Mouse (Mus musculus) liver, embryonic 12.5 days (tissue): ENCODE measurements at regions not wholly inside any gene's neighbourhood (a gene's known extent, or its start where the extent isn't known, plus 50 kb on each side); places are given as distances from the start of the nearest gene placed in this dataset.

ENCODE experiments used
- ATAC-seq: fragments of 200-750 bp; cut with Nextera tagmentation; 2 replicates; pipeline ENCODE4 v1.8.0; 2017; ENCODE audit warnings: moderate number of reproducible peaks, mild to moderate bottlenecking, moderate library complexity
- H3K27ac ChIP-seq: fragments of 300-500 bp; sonication (generic); 2 replicates; pipeline ENCODE4 v1.5.1; 2016; ENCODE audit warnings: mild to moderate bottlenecking
- H3K27me3 ChIP-seq: fragments of 300-500 bp; sonication (generic); replicated peaks from 2 replicates; pipeline ENCODE4 v1.6.1; 2016; ENCODE audit warnings: mild to moderate bottlenecking, moderate library complexity
- H3K36me3 ChIP-seq: fragments of 300-500 bp; sonication (generic); 2 replicates; pipeline ENCODE4 v1.6.1; 2016; ENCODE audit warnings: mild to moderate bottlenecking, moderate library complexity
- H3K4me1 ChIP-seq: fragments of 300-500 bp; sonication (generic); 2 replicates; pipeline ENCODE4 v1.6.1; 2016
- H3K4me2 ChIP-seq: fragments of 300-500 bp; sonication (generic); 2 replicates; pipeline ENCODE4 v1.6.1; 2016; ENCODE audit warnings: mild to moderate bottlenecking, moderate library complexity
- H3K4me3 ChIP-seq: fragments of 300-500 bp; sonication (generic); 2 replicates; pipeline ENCODE4 v1.5.1; 2016; ENCODE audit warnings: mild to moderate bottlenecking, moderate library complexity
- H3K9ac ChIP-seq: fragments of 300-500 bp; sonication (generic); 2 replicates; pipeline ENCODE4 v1.6.1; 2016; ENCODE audit warnings: mild to moderate bottlenecking, moderate library complexity
- H3K9me3 ChIP-seq: fragments of 300-500 bp; sonication (generic); replicated peaks from 2 replicates; pipeline ENCODE4 v1.6.1; 2016; ENCODE audit warnings: mild to moderate bottlenecking, moderate library complexity
- WGBS: fragments of 180-500 bp; shearing (Covaris S2); methylation state at CpG from one replicate; pipeline ENCODE4 v1.1.7; 2016; ENCODE audit not compliant: insufficient replicate concordance; 5-methylcytosine and 5-hydroxymethylcytosine counted together

DNA sequence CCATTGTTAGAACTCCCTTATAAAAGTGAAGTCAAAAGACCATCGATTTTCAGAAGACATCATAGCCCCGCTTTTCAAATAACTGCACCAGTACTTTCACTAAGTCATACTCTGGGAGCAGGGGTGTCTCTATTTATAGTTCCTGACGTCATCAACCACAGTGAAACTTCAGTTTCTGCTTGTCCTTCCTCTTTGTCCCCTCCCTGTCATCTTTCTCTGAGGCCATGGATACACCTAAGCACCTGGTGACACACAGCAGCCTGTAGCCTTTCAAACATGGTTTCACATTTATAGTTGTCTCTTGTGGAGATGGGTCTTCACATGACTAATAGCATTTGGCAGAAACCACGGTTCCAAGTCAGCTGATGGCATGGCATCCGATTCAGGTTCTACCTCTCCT, 277.2 kb downstream of the 4933412E24Rik start:
- H3K27ac ChIP-seq = no peak overlapping the region
- H3K4me1 ChIP-seq = no peaks in the 10 kb centered on the region
- H3K4me3 ChIP-seq = no peak overlapping the region
- 31% methylated on average over 5 of the region's 5 CpGs for WGBS
- H3K4me2 ChIP-seq = no peak overlapping the region
- no peak for ATAC-seq
- H3K9me3 ChIP-seq = no peaks in the 10 kb centered on the region
- H3K27me3 ChIP-seq = no peaks in the 10 kb centered on the region
- no peak overlapping the region for H3K9ac ChIP-seq
- no peaks in the 10 kb centered on the region for H3K36me3 ChIP-seq

DNA sequence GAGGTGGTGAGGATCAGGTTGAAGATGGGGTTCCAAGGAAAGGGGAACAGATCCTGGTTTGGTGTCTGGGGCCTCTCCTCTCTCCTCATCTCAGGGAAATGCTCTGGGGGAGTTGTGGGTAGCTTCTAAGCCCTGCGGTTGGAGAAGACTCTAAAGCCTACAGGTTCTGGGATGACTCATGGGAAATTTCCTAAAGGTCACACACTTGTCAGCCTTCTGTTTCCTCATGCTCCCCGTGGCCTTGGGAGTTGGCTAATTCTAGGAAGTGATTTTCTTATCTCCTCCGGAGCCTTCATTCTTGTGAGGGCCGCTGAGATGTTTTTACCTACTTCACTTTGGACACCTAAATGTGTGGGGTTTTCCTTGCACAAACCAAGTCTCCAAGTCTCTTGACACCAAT, 279.2 kb downstream of the 4933412E24Rik start:
- no peaks in the 10 kb centered on the region for H3K36me3 ChIP-seq
- H3K4me2 ChIP-seq = no peak overlapping the region
- H3K9ac ChIP-seq = no peak overlapping the region
- H3K9me3 ChIP-seq = no peaks in the 10 kb centered on the region
- no peak overlapping the region for H3K27ac ChIP-seq
- H3K27me3 ChIP-seq = no peaks in the 10 kb centered on the region
- no peak overlapping the region for H3K4me3 ChIP-seq
- H3K4me1 ChIP-seq = no peaks in the 10 kb centered on the region
- no peak for ATAC-seq
- 43% methylated on average over 4 of the region's 4 CpGs for WGBS

DNA sequence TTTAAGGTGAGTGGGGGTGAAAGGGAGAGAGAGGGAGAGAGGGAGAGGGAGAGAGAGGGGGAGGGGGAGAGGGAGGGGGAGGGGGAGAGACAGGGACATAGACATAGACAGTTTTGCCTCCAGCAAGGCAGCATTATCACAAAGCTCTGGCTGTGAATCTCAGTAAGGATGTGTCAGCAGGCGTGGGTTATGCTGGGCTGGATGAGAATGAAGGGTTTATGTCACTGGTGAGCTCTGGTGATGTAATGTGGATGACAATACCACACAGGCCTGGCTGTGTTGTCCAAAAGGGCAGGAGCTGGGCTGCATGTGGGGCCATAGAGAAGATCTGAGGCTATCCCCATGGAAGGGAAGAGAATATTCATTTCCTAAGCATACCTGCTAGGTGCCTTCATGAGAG, 282.0 kb downstream of the 4933412E24Rik start:
- Histone ChIP-seq H3K9me3 (no peaks in the 10 kb centered on the region), H3K4me1 (peaks cover 5% of the 10 kb centered on the region; the same call in 1 of the 2 replicates), H3K4me3 (no peak overlapping the region), H3K27ac (no peak overlapping the region), H3K27me3 (no peaks in the 10 kb centered on the region), H3K36me3 (no peaks in the 10 kb centered on the region), H3K9ac (no peak overlapping the region), H3K4me2 (no peak overlapping the region)
- 34% methylated on average over 1 of the region's 1 CpGs for WGBS
- no peak for ATAC-seq

DNA sequence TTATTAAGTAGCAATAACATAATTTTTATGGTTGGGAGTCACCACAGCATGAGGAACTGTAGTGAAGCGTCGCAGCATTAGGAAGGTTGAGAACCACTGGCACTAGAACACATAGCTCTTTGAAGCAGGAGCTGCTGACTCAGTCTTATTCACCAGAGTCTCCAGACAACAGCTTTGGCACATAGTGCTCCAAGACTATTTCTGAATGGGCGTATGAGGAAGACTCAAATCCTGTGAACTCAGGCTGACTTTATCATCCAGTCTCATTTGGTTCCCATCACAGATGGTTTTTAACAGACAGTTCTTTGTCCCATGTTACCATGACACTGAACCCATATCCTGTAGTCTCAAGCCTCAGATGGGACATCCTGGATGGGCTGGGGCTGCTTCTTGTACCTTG, 282.5 kb downstream of the 4933412E24Rik start:
- Histone ChIP-seq H3K36me3 (no peaks in the 10 kb centered on the region), H3K9ac (no peak overlapping the region), H3K4me2 (no peak overlapping the region), H3K27ac (no peak overlapping the region), H3K9me3 (no peaks in the 10 kb centered on the region), H3K4me1 (peaks cover 10% of the 10 kb centered on the region; the same call in 1 of the 2 replicates), H3K27me3 (no peaks in the 10 kb centered on the region), H3K4me3 (no peak overlapping the region)
- no peak for ATAC-seq
- WGBS = 85% methylated on average over 3 of the region's 3 CpGs

DNA sequence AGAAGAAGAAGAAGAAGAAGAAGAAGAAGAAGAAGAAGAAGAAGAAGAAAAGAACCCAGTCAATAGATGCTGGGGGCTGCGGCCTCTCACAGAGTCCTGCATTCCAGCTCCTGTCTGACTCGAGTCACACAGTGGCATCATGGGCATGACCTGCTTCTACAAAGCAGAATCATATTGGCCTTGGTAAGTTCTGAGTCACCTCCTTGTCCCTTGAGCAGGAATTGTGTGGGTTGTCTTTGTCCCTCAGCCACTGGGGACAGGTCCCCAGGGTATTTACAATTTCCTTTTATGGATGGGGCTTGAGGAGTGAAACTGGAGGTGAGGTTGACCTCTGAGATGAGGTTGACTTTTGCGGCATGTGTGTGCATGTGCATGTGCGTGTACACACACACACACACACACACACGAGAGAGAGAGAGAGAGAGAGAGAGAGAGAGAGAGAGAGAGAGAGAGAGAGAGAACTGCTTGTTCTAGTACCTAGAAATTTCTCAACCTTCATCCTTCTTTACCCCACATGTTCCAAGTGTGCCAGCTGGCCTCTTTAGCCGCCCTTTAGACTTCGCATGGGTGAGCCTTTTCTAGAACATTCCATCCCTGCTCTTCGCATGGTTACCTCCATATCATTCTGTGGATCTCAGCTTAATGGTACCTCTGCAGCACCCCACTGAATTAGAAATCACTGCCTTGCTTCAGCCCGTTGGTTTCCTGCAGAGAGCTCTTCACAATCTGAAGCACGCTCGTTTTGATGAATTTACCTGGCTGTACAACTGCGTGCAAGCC, 283.2 kb downstream of the 4933412E24Rik start:
- no peak for ATAC-seq

DNA sequence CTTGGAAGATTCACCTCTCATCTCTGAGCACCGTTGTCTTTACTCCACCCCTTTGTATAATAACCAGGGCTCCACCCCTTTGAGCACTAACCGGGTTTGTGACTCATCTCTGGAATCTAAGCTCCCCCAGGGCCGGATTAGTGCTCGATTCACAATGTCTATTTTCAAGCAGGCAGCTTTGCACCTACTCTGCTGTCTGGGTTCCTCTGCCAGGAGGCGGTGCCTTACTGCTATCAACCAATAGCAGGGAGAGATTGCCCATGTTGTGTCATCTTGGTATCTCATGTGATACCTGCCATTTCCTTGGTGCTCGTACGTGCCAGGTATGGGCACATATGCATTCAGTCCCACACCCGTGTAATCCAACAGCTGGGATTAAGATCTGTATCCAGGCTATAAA, 285.3 kb downstream of the 4933412E24Rik start:
- no peak overlapping the region for H3K4me2 ChIP-seq
- H3K9me3 ChIP-seq = no peaks in the 10 kb centered on the region
- H3K4me3 ChIP-seq = no peak overlapping the region
- no peaks in the 10 kb centered on the region for H3K36me3 ChIP-seq
- peaks cover 25% of the 10 kb centered on the region for H3K4me1 ChIP-seq
- no peaks in the 10 kb centered on the region for H3K27me3 ChIP-seq
- whole genome bisulfite sequencing = 69% methylated on average over 8 of the region's 8 CpGs
- no peak overlapping the region for H3K27ac ChIP-seq
- ATAC-seq = no peak
- H3K9ac ChIP-seq = no peak overlapping the region

More for the DNA sequence above, 283.2 kb downstream of the 4933412E24Rik start:
- Histone ChIP-seq H3K27ac (no peak overlapping the region), H3K9me3 (no peaks in the 10 kb centered on the region), H3K4me3 (no peak overlapping the region), H3K4me2 (no peak overlapping the region), H3K27me3 (no peaks in the 10 kb centered on the region), H3K36me3 (no peaks in the 10 kb centered on the region), H3K9ac (no peak overlapping the region), H3K4me1 (peaks cover 17% of the 10 kb centered on the region)
- WGBS = 60% methylated on average over 11 of the region's 12 CpGs

DNA sequence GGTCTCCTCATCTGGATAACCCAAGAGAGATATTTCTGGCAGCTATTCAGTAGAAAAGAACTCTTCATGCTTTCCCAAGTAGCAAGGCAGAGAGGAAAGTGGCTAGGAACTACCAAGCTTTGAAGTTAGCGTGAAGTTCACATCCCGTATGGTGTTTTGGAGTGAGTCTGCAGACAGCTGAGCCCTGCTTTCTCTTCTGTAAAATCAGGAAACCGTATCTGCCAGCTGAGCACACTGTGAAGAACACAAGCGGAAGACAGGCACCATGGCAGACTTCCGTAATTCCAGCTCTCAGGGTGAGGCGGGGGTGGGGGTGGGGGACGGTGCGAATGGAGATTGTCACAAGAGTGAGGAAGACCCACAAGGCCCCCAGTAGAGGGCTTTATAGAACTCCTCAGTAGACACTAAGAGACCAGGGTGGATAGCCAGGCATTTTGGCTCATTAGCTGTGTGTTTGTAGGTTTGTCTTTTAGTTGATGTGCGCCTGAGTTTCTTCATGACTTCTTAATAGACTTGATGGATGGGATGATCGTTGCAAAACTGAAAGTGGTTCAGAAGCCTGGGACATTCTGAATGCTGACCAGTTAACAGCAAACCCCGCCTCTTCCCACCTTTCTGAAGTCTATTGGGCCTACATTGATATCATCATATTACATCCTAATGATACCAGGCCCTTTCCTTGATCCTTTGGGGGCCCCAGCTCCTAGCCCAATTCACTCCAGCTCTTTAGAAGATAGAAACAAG, 287.4 kb downstream of the 4933412E24Rik start:
- no peak overlapping the region for H3K9ac ChIP-seq
- H3K27me3 ChIP-seq = no peaks in the 10 kb centered on the region
- H3K9me3 ChIP-seq = no peaks in the 10 kb centered on the region
- no peak overlapping the region for H3K4me3 ChIP-seq
- WGBS = 26% methylated on average over 11 of the region's 11 CpGs
- no peak overlapping the region for H3K4me2 ChIP-seq
- no peaks in the 10 kb centered on the region for H3K36me3 ChIP-seq
- no peak for ATAC-seq
- peaks cover 25% of the 10 kb centered on the region for H3K4me1 ChIP-seq
- H3K27ac ChIP-seq = peak overlapping the region; percentile 45; the same call in 1 of the 2 replicates

DNA sequence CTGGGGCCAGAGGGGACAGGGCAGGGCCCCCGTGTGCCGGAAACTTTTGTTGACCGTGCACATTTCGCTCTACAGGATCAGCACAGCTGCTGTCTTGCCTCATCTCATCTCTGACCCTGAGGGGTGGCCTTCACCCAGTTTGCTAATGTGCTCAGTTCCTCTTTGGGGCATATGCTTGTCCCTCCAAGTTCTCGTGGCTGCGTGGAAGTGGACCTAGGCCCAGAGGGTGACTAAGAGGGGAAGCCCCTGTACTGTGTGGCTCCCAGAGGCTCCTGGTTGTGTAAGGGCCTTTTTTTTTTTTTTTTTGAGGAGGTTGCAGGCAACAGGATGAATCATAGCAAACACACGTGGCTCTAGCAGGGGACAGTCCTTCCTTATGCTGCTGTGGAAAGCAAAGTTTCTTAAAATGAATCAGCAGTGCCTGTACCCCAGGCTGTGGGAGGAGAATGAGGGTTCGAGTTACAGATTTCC, 288.2 kb downstream of the 4933412E24Rik start:
- no peak overlapping the region for H3K4me2 ChIP-seq
- no peaks in the 10 kb centered on the region for H3K36me3 ChIP-seq
- H3K27me3 ChIP-seq = no peaks in the 10 kb centered on the region
- H3K4me3 ChIP-seq = no peak overlapping the region
- WGBS = 29% methylated on average over 8 of the region's 8 CpGs
- peaks cover 25% of the 10 kb centered on the region for H3K4me1 ChIP-seq
- H3K9ac ChIP-seq = no peak overlapping the region
- peak overlapping the region; percentile 45 for H3K27ac ChIP-seq
- peak; percentile 75 for ATAC-seq
- no peaks in the 10 kb centered on the region for H3K9me3 ChIP-seq

DNA sequence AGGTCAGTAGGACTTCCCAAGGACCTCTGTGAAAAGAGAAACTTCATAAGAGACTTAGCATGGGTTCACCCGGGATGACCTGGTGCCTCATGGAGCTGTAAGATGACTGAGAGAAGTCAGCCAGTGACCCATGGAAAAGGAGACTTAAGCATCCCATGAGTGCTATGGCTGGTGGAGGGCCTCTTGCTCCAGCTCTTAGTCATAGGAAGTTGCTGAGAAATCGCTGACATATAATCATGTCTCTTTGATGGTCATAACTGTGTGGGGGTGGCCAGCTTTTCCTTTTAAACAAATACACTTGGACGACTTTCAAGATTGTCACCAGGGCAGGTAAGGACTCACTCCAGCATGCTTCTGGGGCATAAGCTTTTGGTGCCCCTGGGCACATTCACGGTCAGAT, 290.5 kb downstream of the 4933412E24Rik start:
- Histone ChIP-seq H3K9ac (no peak overlapping the region), H3K9me3 (no peaks in the 10 kb centered on the region), H3K4me2 (no peak overlapping the region), H3K4me3 (no peak overlapping the region), H3K27ac (no peak overlapping the region), H3K36me3 (no peaks in the 10 kb centered on the region), H3K4me1 (peaks cover 25% of the 10 kb centered on the region), H3K27me3 (no peaks in the 10 kb centered on the region)
- no peak for ATAC-seq
- 64% methylated on average over 4 of the region's 4 CpGs for WGBS

DNA sequence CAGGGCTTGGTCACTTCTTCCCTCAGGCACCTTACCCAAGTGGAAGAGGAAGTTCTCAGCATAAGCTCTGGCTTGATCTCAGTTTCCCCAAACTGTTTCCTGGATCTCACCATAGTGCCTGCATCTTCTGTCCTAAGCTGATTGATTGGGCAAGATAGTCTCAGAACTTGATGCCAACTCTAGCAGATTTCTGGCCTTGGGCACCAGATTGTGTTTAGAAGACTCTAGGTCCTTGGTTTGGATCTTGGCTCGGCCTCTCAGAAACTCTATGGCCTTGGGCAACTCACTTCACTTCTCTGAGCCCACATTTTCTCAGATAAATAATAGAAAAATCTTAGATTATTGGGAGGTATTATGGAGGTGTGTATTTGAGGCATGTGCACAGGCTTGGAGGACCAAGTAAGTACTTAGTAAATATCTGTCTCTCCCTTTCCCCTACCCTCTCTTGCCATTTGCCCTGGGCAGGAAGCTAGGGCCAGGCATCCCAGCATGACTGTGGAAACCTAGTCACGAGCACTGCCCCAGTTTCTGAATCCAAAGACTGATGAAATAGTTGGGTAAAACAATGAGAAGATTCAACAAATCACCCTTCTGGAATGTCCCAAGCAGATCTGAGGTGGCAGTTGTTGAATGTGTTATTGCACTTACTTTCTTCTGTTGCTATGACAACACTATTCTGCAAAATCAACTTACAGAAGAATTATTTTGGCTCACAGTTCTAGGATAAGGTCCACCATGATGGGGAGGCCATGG, 293.6 kb downstream of the 4933412E24Rik start:
- WGBS = 57% methylated on average over 2 of the region's 2 CpGs

DNA sequence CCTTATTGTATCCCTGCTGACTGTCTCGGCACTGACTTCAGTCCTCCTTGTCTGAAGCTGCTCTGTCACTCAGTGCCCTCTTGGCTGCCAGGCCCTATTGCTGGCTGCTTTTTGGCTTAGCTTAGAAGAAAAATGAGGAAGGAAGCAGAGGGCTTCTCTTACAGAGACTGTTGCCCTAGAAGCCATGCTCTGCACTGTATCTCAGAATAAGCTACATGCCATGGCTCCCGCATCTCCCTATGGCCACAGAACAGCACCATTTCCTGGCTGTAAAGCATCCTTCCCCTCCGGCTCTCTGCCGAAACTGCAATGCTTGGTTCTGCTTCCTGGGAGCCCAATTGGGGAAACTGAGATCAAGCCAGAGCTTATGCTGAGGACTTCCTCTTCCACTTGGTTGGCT, 295.0 kb downstream of the 4933412E24Rik start:
- no peak overlapping the region for H3K4me2 ChIP-seq
- no peaks in the 10 kb centered on the region for H3K9me3 ChIP-seq
- no peak for ATAC-seq
- H3K9ac ChIP-seq = no peak overlapping the region
- no peaks in the 10 kb centered on the region for H3K4me1 ChIP-seq
- H3K27ac ChIP-seq = no peak overlapping the region
- H3K36me3 ChIP-seq = no peaks in the 10 kb centered on the region
- no peaks in the 10 kb centered on the region for H3K27me3 ChIP-seq
- WGBS = 29% methylated on average over 4 of the region's 4 CpGs
- no peak overlapping the region for H3K4me3 ChIP-seq

More for the DNA sequence above, 293.6 kb downstream of the 4933412E24Rik start:
- H3K27ac ChIP-seq = no peak overlapping the region
- no peaks in the 10 kb centered on the region for H3K36me3 ChIP-seq
- no peak for ATAC-seq
- H3K4me3 ChIP-seq = no peak overlapping the region
- peaks cover 4% of the 10 kb centered on the region; the same call in 1 of the 2 replicates for H3K4me1 ChIP-seq
- no peaks in the 10 kb centered on the region for H3K9me3 ChIP-seq
- H3K27me3 ChIP-seq = no peaks in the 10 kb centered on the region
- no peak overlapping the region for H3K9ac ChIP-seq
- no peak overlapping the region for H3K4me2 ChIP-seq

DNA sequence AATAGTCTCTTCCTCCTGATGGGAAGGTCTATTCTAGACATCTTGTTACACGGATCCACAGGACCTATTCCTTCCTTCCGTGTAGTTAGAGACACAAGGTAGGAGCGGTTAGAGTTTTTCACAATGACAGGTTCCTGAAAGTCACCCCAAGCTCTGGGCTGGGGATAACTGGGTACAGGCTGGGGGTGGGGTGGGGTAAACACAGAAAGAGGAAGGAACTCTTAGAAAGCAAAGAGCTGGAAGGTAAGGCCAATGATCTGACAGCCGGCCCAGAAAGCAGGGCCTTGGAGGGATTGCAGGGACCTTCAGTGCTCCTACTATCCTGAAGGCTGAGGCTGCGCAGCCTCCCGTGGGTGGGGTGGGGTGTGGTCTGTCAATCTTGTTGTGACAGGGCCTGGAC, 295.4 kb downstream of the 4933412E24Rik start:
- no peak overlapping the region for H3K27ac ChIP-seq
- no peak for ATAC-seq
- H3K9me3 ChIP-seq = no peaks in the 10 kb centered on the region
- no peak overlapping the region for H3K4me2 ChIP-seq
- H3K4me1 ChIP-seq = no peaks in the 10 kb centered on the region
- 43% methylated on average over 6 of the region's 6 CpGs for WGBS
- H3K36me3 ChIP-seq = no peaks in the 10 kb centered on the region
- H3K4me3 ChIP-seq = no peak overlapping the region
- no peaks in the 10 kb centered on the region for H3K27me3 ChIP-seq
- no peak overlapping the region for H3K9ac ChIP-seq
